ENCODE assay signal across 14 mouse cellular contexts in genomic region chr9:51966373-51966772, GRCm38 (mm10). TPM values are rescaled to one million over a fixed set of nuclear protein-coding genes. Genes with fewer than 3 reads are reported as not detected.
DNase-seq lines count a peak whose midpoint lies in the region; ATAC-seq and TF ChIP-seq lines count a peak whose summit lies in the region.
"Had no signal": no experiment of that assay in that cellular context is flagged by ENCODE, and none has a peak within 500 bp of the region (broad histone marks: within the 10 kb centered on the region; RNA-seq: fewer than 3 reads in every experiment).

No protein-coding gene starts in this region.

- no peak overlapping the region for H3K4me3 ChIP-seq in layer of hippocampus, adult 2 months
- H3K4me3 ChIP-seq in hindbrain, embryonic 14.5 days (replicated peaks; ENCODE audit: low read length), result no peak overlapping the region
- H3K4me3 ChIP-seq: limb, embryonic 15.5 days; neural tube, embryonic 15.5 days had no signal

- no peaks in the 10 kb centered on the region for H3K36me3 ChIP-seq in hindbrain, embryonic 14.5 days (replicated peaks; ENCODE audit: control insufficient read depth, insufficient read depth)
- H3K36me3 ChIP-seq: limb, embryonic 15.5 days; neural tube, embryonic 15.5 days had no signal

- H3K27me3 ChIP-seq in hindbrain, embryonic 14.5 days (ENCODE audit: control insufficient read depth, insufficient read depth, low read length), result no peaks in the 10 kb centered on the region
- H3K27me3 ChIP-seq: limb, embryonic 15.5 days; neural tube, embryonic 15.5 days had no signal

- peaks cover 7% of the 10 kb centered on the region for H3K4me1 ChIP-seq in hindbrain, embryonic 14.5 days (replicated peaks; ENCODE audit: control insufficient read depth, insufficient read depth, low read length)

- no peak for ATAC-seq in hindbrain, embryonic 14.5 days (ENCODE audit: low FRiP score)
- ATAC-seq: hindbrain, embryonic 16.5 days had no signal

- no peak overlapping the region for H3K4me2 ChIP-seq in hindbrain, embryonic 14.5 days (replicated peaks)
- H3K4me2 ChIP-seq: limb, embryonic 15.5 days; neural tube, embryonic 15.5 days had no signal

- no peak overlapping the region for H3K27ac ChIP-seq in layer of hippocampus, adult 2 months
- no peak overlapping the region for H3K27ac ChIP-seq in hindbrain, embryonic 14.5 days
- H3K27ac ChIP-seq: limb, embryonic 15.5 days; neural tube, embryonic 15.5 days had no signal

- H3K9ac ChIP-seq in hindbrain, embryonic 14.5 days, result no peak overlapping the region
- H3K9ac ChIP-seq: limb, embryonic 15.5 days; neural tube, embryonic 15.5 days had no signal

- peak; percentile 65 for TF ChIP-seq CTCF in layer of hippocampus, adult 2 months (conservative IDR thresholded peaks at IDR 0.05)

- DNase-seq in layer of hippocampus, adult 2 months (ENCODE audit: low spot score in 2 of 2), result no peak
- no peak for DNase-seq in layer of hippocampus, adult 11-12 months (ENCODE audit: low spot score)
- DNase-seq in thymus, postnatal 14 days, result peak; percentile 21
- no peak for DNase-seq in thymus, postnatal 25 days
- peak; percentile 53 for DNase-seq in R1 (ENCODE audit: low read depth, low spot score)
- no peak for DNase-seq in hindbrain, embryonic 14.5 days (ENCODE audit: low spot score)
- no peak for DNase-seq in layer of hippocampus, adult 18-20 months (ENCODE audit: low spot score in 2 of 2)
- DNase-seq: adrenal gland, postnatal 14 days; heart, postnatal 10 days; kidney, postnatal 14 days; right cerebral cortex, postnatal 14 days had no signal

- H3K9me3 ChIP-seq in hindbrain, embryonic 14.5 days (ENCODE audit: control insufficient read depth, low read length), result no peaks in the 10 kb centered on the region
- H3K9me3 ChIP-seq: limb, embryonic 15.5 days; neural tube, embryonic 15.5 days had no signal

RNA-seq across cellular contexts. Expression of gene Fdx1, which starts 3.0 kb away (rescaled TPM):
- total RNA-seq in layer of hippocampus, adult 2 months (2021), result 10 to 100 TPM; 17.1 to 18.7 TPM
- 40.8 and 46.1 TPM in 2 replicates for polyA plus RNA-seq in hindbrain, embryonic 14.5 days (2014; fragmentation: Nextera tagmentation; extraction: Ambion mirVana)
- 10 to 100 TPM; 20.6 to 25.7 TPM for total RNA-seq in layer of hippocampus, adult 18-20 months (2021)

Comparison
In these comparisons a context has a peak if more than half of its experiments do, and no peak if none do; other contexts are left out.
1. DNase-seq: peak in thymus, postnatal 14 days (single experiment) and R1 (single experiment); none in layer of hippocampus, adult 2 months (0 of 2), layer of hippocampus, adult 11-12 months (single experiment), thymus, postnatal 25 days (single experiment), hindbrain, embryonic 14.5 days (single experiment) and layer of hippocampus, adult 18-20 months (0 of 2).